Mouse (Mus musculus) cortical plate, adult 2 months (tissue): ENCODE data around the gene Plekhg1.

ENCODE experiments used
- CTCF ChIP-seq: fragments of 200-500 bp; IDR thresholded peaks from 2 replicates; pipeline ENCODE4 v1.5.1; 2011; ENCODE audit warnings: mild to moderate bottlenecking, control low read depth, low read length; ENCODE audit not compliant: insufficient read depth; ENCODE audit errors: extremely low read depth
- POLR2A ChIP-seq: fragments of 200-500 bp; IDR thresholded peaks from 2 replicates; pipeline ENCODE4 v1.6.1; 2011; ENCODE audit warnings: mild to moderate bottlenecking, low read length, control low read depth; ENCODE audit not compliant: insufficient read depth; ENCODE audit errors: extremely low read depth

DNA sequence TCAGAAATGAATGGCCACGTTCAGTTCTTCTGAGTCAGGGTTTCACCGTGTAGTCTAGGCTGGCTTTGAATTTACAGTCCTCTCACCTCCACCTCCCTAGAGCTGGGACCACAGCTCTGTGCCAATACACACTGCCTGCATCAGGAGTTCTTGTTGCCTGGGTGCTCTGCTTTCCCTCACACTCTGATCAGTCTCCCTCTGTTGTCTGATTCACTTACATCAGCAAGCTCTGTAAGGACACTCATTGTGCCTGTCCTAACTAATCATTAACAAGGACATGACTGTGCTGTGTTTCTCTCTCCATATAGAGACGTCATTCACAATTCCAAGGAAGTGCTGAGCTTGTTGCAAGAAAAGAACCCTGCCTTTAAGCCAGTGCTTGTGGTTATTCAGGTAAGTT lies 238.2 kb downstream of the Plekhg1 start:
- TF ChIP-seq POLR2A (no peak), CTCF (no peak)
